Mouse (Mus musculus) limb, embryonic 14.5 days (tissue): Measurements from ENCODE around the gene Il22ra1. TPM values are rescaled to one million over a fixed set of nuclear protein-coding genes. Genes with fewer than 3 reads are reported as not detected.
"Not testable (repeated sequence)": the region's sequence is repeated elsewhere in the genome, so short reads cannot be mapped to it uniquely, and the experiment has no call there.

Experiments used
- ATAC-seq: fragments of 200-750 bp; cut with Nextera tagmentation; 2 replicates; pipeline ENCODE4 v1.8.0; 2017; ENCODE audit warnings: low read depth, moderate number of reproducible peaks, moderate TSS enrichment; ENCODE audit not compliant: low FRiP score
- DNase-seq: peaks from one replicate; pipeline ENCODE4 v3.0.0-alpha.2; 2015; ENCODE audit warnings: low spot score
- H3K27ac ChIP-seq: fragments of 300-500 bp; sonication (generic); replicated peaks from 2 replicates; pipeline ENCODE4 v1.5.1; 2014; ENCODE audit warnings: low read depth, mild to moderate bottlenecking, low read length, moderate library complexity, mixed read lengths
- H3K27me3 ChIP-seq: fragments of 300-500 bp; sonication (generic); 2 replicates; pipeline ENCODE4 v1.6.1; 2014; ENCODE audit warnings: low read length, mixed read lengths; ENCODE audit not compliant: control insufficient read depth, insufficient read depth
- H3K36me3 ChIP-seq: fragments of 300-500 bp; sonication (generic); 2 replicates; pipeline ENCODE4 v1.6.1; 2014; ENCODE audit warnings: mild to moderate bottlenecking, low read length, moderate library complexity, mixed read lengths; ENCODE audit not compliant: control insufficient read depth, insufficient read depth
- H3K4me1 ChIP-seq: fragments of 300-500 bp; sonication (generic); 2 replicates; pipeline ENCODE4 v1.6.1; 2014; ENCODE audit warnings: antibody characterized with exemption, low read length, mixed read lengths; ENCODE audit not compliant: control insufficient read depth, insufficient read depth
- H3K4me2 ChIP-seq: fragments of 300-500 bp; sonication (generic); replicated peaks from 2 replicates; pipeline ENCODE4 v1.6.1; 2014; ENCODE audit warnings: low read depth, mild to moderate bottlenecking, low read length, moderate library complexity; ENCODE audit not compliant: severe bottlenecking
- H3K4me3 ChIP-seq: fragments of 300-500 bp; sonication (generic); replicated peaks from 2 replicates; pipeline ENCODE4 v1.5.1; 2014; ENCODE audit warnings: low read length
- H3K9ac ChIP-seq: fragments of 300-500 bp; sonication (generic); 2 replicates; pipeline ENCODE4 v1.6.1; 2014; ENCODE audit warnings: mild to moderate bottlenecking, low read depth, low read length, moderate library complexity; ENCODE audit not compliant: severe bottlenecking
- H3K9me3 ChIP-seq: fragments of 300-500 bp; sonication (generic); 2 replicates; pipeline ENCODE4 v1.6.1; 2016; ENCODE audit warnings: low read length; ENCODE audit not compliant: control insufficient read depth
- POLR2A ChIP-seq: fragments of 200-500 bp; IDR thresholded peaks from 2 replicates; pipeline ENCODE4 v1.8.0; 2012; ENCODE audit warnings: inconsistent platforms, mild to moderate bottlenecking, moderate library complexity, borderline replicate concordance; ENCODE audit not compliant: insufficient read depth, insufficient read length; ENCODE audit errors: extremely low read depth
- WGBS: fragments of 180-500 bp; shearing (Covaris S2); extraction: QIAGEN DNeasy Blood & Tissue Kit; methylation state at CpG from one replicate; pipeline ENCODE4 v1.1.7; 2014; 5-methylcytosine and 5-hydroxymethylcytosine counted together
- polyA plus RNA-seq, 2 experiments: library from polyadenylated mRNA; depleted of rRNA in 1 of 2; stranded (reverse) in 1 of 2; unstranded in 1 of 2; fragments of >200 nt; fragmentation: Nextera tagmentation in 1 of 2; extraction: Ambion mirVana in 1 of 2; gene quantifications; 2 replicates each; pipeline versions ENCODE4 v1.2.1 to v1.2.3; 2012 to 2014

Gene Il22ra1
- polyA plus RNA-seq, 2 experiments = 1.2 TPM

- H3K27ac ChIP-seq = no peak overlapping the region
- ATAC-seq = no peak
- H3K36me3 ChIP-seq = no peaks in the 10 kb centered on the region
- no peaks in the 10 kb centered on the region for H3K27me3 ChIP-seq
- DNase-seq = no peak
- no peaks in the 10 kb centered on the region for H3K4me1 ChIP-seq
- WGBS = 81% methylated on average over 3 of the region's 3 CpGs
- H3K4me2 ChIP-seq = no peak overlapping the region
- H3K9me3 ChIP-seq = no peaks in the 10 kb centered on the region
- TF ChIP-seq POLR2A = no peak
- no peak overlapping the region for H3K9ac ChIP-seq
- no peak overlapping the region for H3K4me3 ChIP-seq
These were observed 17.6 kb upstream of the Il22ra1 start for GRCm38 (mm10) chr4:135710392-135710791.

- WGBS = 80% methylated on average over 8 of the region's 8 CpGs
- Histone ChIP-seq H3K9ac (no peak overlapping the region), H3K4me2 (no peak overlapping the region), H3K4me3 (no peak overlapping the region), H3K27ac (no peak overlapping the region), H3K27me3 (no peaks in the 10 kb centered on the region), H3K9me3 (no peaks in the 10 kb centered on the region), H3K36me3 (no peaks in the 10 kb centered on the region), H3K4me1 (no peaks in the 10 kb centered on the region)
- no peak for ATAC-seq
- TF ChIP-seq POLR2A = no peak
- no peak for DNase-seq
These were observed 13.2 kb upstream of the Il22ra1 start for GRCm38 (mm10) chr4:135714776-135715175.

GRCm38 (mm10) chr4:135716438-135716837 is 11.5 kb upstream of the Il22ra1 start:
- H3K36me3 ChIP-seq, H3K27me3 ChIP-seq, H3K9ac ChIP-seq, H3K9me3 ChIP-seq, H3K4me3 ChIP-seq, H3K4me2 ChIP-seq, DNase-seq, H3K27ac ChIP-seq, ATAC-seq, H3K4me1 ChIP-seq: not testable (repeated sequence)
- 94% methylated on average over 11 of the region's 11 CpGs for WGBS

GRCm38 (mm10) chr4:135722540-135723290 is 5.3 kb upstream of the Il22ra1 start:
- no peak for TF ChIP-seq POLR2A
- H3K9ac ChIP-seq = no peak overlapping the region
- 0 out of 2 replicates have a peak, but pooled peaks cover 5% of the 10 kb centered on the region for H3K9me3 ChIP-seq
- H3K4me3 ChIP-seq = no peak overlapping the region
- H3K4me1 ChIP-seq = 0 out of 2 replicates have a peak, but pooled peaks cover 2% of the 10 kb centered on the region
- no peak overlapping the region for H3K27ac ChIP-seq
- no peak for DNase-seq
- WGBS = 68% methylated on average over 17 of the region's 17 CpGs
- no peak overlapping the region for H3K4me2 ChIP-seq
- no peak for ATAC-seq
- no peaks in the 10 kb centered on the region for H3K27me3 ChIP-seq
- no peaks in the 10 kb centered on the region for H3K36me3 ChIP-seq

GRCm38 (mm10) chr4:135726416-135726815 is 1.6 kb upstream of the Il22ra1 start:
- H3K9ac ChIP-seq = no peak overlapping the region
- H3K27me3 ChIP-seq = no peaks in the 10 kb centered on the region
- H3K36me3 ChIP-seq = no peaks in the 10 kb centered on the region
- 0 out of 2 replicates have a peak, but pooled peaks cover 2% of the 10 kb centered on the region for H3K4me1 ChIP-seq
- no peak overlapping the region for H3K4me3 ChIP-seq
- no peak for TF ChIP-seq POLR2A
- 70% methylated on average over 11 of the region's 11 CpGs for WGBS
- no peak overlapping the region for H3K27ac ChIP-seq
- ATAC-seq = no peak
- DNase-seq = no peak
- 0 out of 2 replicates have a peak, but pooled peaks cover 5% of the 10 kb centered on the region for H3K9me3 ChIP-seq
- H3K4me2 ChIP-seq = no peak overlapping the region
